Mouse (Mus musculus): ENCODE data around the gene Fmn2.

- TF ChIP-seq USF1 (IDR thresholded peaks at IDR 0.05; ENCODE audit: low read depth) (no peak), CTCF (IDR thresholded peaks at IDR 0.05; ENCODE audit: control insufficient read depth, insufficient read depth, insufficient read length) (no peak), MAX (IDR thresholded peaks at IDR 0.05) (no peak), MYOD1 (IDR thresholded peaks at IDR 0.05; ENCODE audit: control insufficient read depth, insufficient read length, low read depth) (no peak)
Observed at GRCm38 (mm10) chr1:174836861-174837260, 335.2 kb downstream of the Fmn2 start.
